Mouse (Mus musculus) midbrain, embryonic 12.5 days (tissue): ENCODE results near the gene Gm49373. TPM values are rescaled to one million over a fixed set of nuclear protein-coding genes. Genes with fewer than 3 reads are reported as not detected.
A peak's percentile ranks its signal among the peaks of the same experiment; 100 is the strongest.

Source experiments
- ATAC-seq: fragments of 200-750 bp; cut with Nextera tagmentation; 2 replicates; pipeline ENCODE4 v1.8.0; 2017; ENCODE audit warnings: low read depth, moderate TSS enrichment, moderate library complexity; ENCODE audit not compliant: low FRiP score
- H3K27ac ChIP-seq: fragments of 300-500 bp; sonication (generic); replicated peaks from 2 replicates; pipeline ENCODE4 v1.5.1; 2016; ENCODE audit warnings: mild to moderate bottlenecking
- H3K27me3 ChIP-seq: fragments of 300-500 bp; sonication (generic); 2 replicates; pipeline ENCODE4 v1.6.1; 2016; ENCODE audit warnings: mild to moderate bottlenecking
- H3K36me3 ChIP-seq: fragments of 300-500 bp; sonication (generic); 2 replicates; pipeline ENCODE4 v1.6.1; 2016
- H3K4me1 ChIP-seq: fragments of 300-500 bp; sonication (generic); 2 replicates; pipeline ENCODE4 v1.6.1; 2016
- H3K4me2 ChIP-seq: fragments of 300-500 bp; sonication (generic); replicated peaks from 2 replicates; pipeline ENCODE4 v1.6.1; 2016; ENCODE audit warnings: mild to moderate bottlenecking, moderate library complexity
- H3K4me3 ChIP-seq: fragments of 300-500 bp; sonication (generic); 2 replicates; pipeline ENCODE4 v1.5.1; 2016; ENCODE audit warnings: mild to moderate bottlenecking
- H3K9ac ChIP-seq: fragments of 300-500 bp; sonication (generic); replicated peaks from 2 replicates; pipeline ENCODE4 v1.6.1; 2016; ENCODE audit warnings: mild to moderate bottlenecking, moderate library complexity
- H3K9me3 ChIP-seq: fragments of 300-500 bp; sonication (generic); 2 replicates; pipeline ENCODE4 v1.6.1; 2016; ENCODE audit warnings: mild to moderate bottlenecking
- WGBS: fragments of 180-500 bp; shearing (Covaris S2); methylation state at CpG from one replicate; pipeline ENCODE4 v1.1.7; 2016; 5-methylcytosine and 5-hydroxymethylcytosine counted together
- microRNA counts: library from miRNA; unstranded; fragments of <30 nt; microRNA quantifications from one replicate; lab custom pipeline; 2017
- microRNA-seq: library from miRNA; unstranded; fragments of <30 nt; microRNA quantifications from one replicate; pipeline ENCODE4, GENCODE M21; 2017
- polyA plus RNA-seq: library from polyadenylated mRNA; unstranded; fragments of >200 nt; fragmentation: Nextera tagmentation; extraction: Ambion mirVana; gene quantifications from 2 replicates; pipeline ENCODE4 v1.2.1, GENCODE M21; 2016

The Gm49373 gene
- polyA plus RNA-seq, 1 experiment from 2014 or later: 1.6 TPM

GRCm38 (mm10) chr9:21022288-21022687, 50.6 kb downstream of the Gm49373 start:
- no peak overlapping the region for H3K27ac ChIP-seq
- H3K27me3 ChIP-seq: peaks cover 66% of the 10 kb centered on the region
- no peak overlapping the region for H3K4me3 ChIP-seq
- WGBS: 64% methylated on average over 6 of the region's 6 CpGs
- H3K36me3 ChIP-seq: no peaks in the 10 kb centered on the region
- no peak overlapping the region for H3K9ac ChIP-seq
- no peaks in the 10 kb centered on the region for H3K9me3 ChIP-seq
- H3K4me2 ChIP-seq: no peak overlapping the region
- no peaks in the 10 kb centered on the region for H3K4me1 ChIP-seq
- no peak for ATAC-seq

- no peaks in the 10 kb centered on the region for H3K36me3 ChIP-seq
- no peaks in the 10 kb centered on the region for H3K9me3 ChIP-seq
- H3K9ac ChIP-seq: no peak overlapping the region
- WGBS: 83% methylated on average over 3 of the region's 3 CpGs
- no peak overlapping the region for H3K4me3 ChIP-seq
- peaks cover 66% of the 10 kb centered on the region for H3K27me3 ChIP-seq
- no peaks in the 10 kb centered on the region for H3K4me1 ChIP-seq
- no peak for ATAC-seq
- H3K27ac ChIP-seq: no peak overlapping the region
- H3K4me2 ChIP-seq: no peak overlapping the region
Observed at GRCm38 (mm10) chr9:21021363-21021762, 51.5 kb downstream of the Gm49373 start.

GRCm38 (mm10) chr9:21018600-21018999, 54.3 kb downstream of the Gm49373 start:
- WGBS: 78% methylated on average over 2 of the region's 2 CpGs
- H3K36me3 ChIP-seq: no peaks in the 10 kb centered on the region
- no peak overlapping the region for H3K4me3 ChIP-seq
- no peaks in the 10 kb centered on the region for H3K9me3 ChIP-seq
- H3K27me3 ChIP-seq: peaks cover 79% of the 10 kb centered on the region
- no peak overlapping the region for H3K27ac ChIP-seq
- no peak overlapping the region for H3K4me2 ChIP-seq
- no peak for ATAC-seq
- H3K9ac ChIP-seq: no peak overlapping the region
- peaks cover 8% of the 10 kb centered on the region for H3K4me1 ChIP-seq

- peaks cover 88% of the 10 kb centered on the region for H3K27me3 ChIP-seq
- ATAC-seq: no peak
- no peak overlapping the region for H3K4me3 ChIP-seq
- 45% methylated on average over 4 of the region's 4 CpGs for WGBS
- no peak overlapping the region for H3K27ac ChIP-seq
- no peak overlapping the region for H3K9ac ChIP-seq
- no peaks in the 10 kb centered on the region for H3K36me3 ChIP-seq
- no peak overlapping the region for H3K4me2 ChIP-seq
- no peaks in the 10 kb centered on the region for H3K9me3 ChIP-seq
- peaks cover 8% of the 10 kb centered on the region for H3K4me1 ChIP-seq
Observed at GRCm38 (mm10) chr9:21017177-21017575, 55.7 kb downstream of the Gm49373 start.

- Histone ChIP-seq H3K4me2 (no peak overlapping the region; the same call in 1 of the 2 replicates), H3K4me3 (no peak overlapping the region), H3K36me3 (no peaks in the 10 kb centered on the region), H3K9me3 (no peaks in the 10 kb centered on the region), H3K27ac (no peak overlapping the region), H3K4me1 (peaks cover 8% of the 10 kb centered on the region), H3K27me3 (peaks cover 87% of the 10 kb centered on the region), H3K9ac (no peak overlapping the region)
- whole genome bisulfite sequencing: 5% methylated on average over 17 of the region's 17 CpGs
- no peak for ATAC-seq
Observed at GRCm38 (mm10) chr9:21016331-21017176, 56.3 kb downstream of the Gm49373 start.

- Histone ChIP-seq H3K27me3 (peaks cover 79% of the 10 kb centered on the region), H3K9me3 (no peaks in the 10 kb centered on the region), H3K4me2 (peak within 1 kb of the TSS; percentile 35), H3K27ac (no peak within 1 kb of the TSS), H3K4me1 (peaks cover 8% of the 10 kb centered on the region), H3K36me3 (no peaks in the 10 kb centered on the region), H3K9ac (no peak within 1 kb of the TSS), H3K4me3 (peak within 1 kb of the TSS; percentile 27)
- ATAC-seq: no peak
- 1% methylated on average over 30 of the region's 30 CpGs for WGBS
Observed at GRCm38 (mm10) chr9:21015571-21016130, 57.2 kb downstream of the Gm49373 start, which contains the start of gene Icam1. Gene Icam1 (plus strand): TSS chr9:21015985.

GRCm38 (mm10) chr9:21014691-21015570, 58.0 kb downstream of the Gm49373 start:
- H3K36me3 ChIP-seq: no peaks in the 10 kb centered on the region
- H3K4me1 ChIP-seq: peaks cover 8% of the 10 kb centered on the region
- no peak for ATAC-seq
- peak overlapping the region; percentile 27 for H3K4me3 ChIP-seq
- peak overlapping the region; percentile 35 for H3K4me2 ChIP-seq
- H3K9me3 ChIP-seq: no peaks in the 10 kb centered on the region
- H3K27ac ChIP-seq: no peak overlapping the region
- H3K9ac ChIP-seq: no peak overlapping the region
- 2% methylated on average over 29 of the region's 29 CpGs for WGBS
- peaks cover 72% of the 10 kb centered on the region for H3K27me3 ChIP-seq

MicroRNAs within 50 kb of the gene (microRNA counts, 519-probe panel; counts per million panel counts)
- microRNA mmu-miR-1900 (lab: Ali Mortazavi, UCI): 5,279 counts per million, percentile 49 among the panel's probes with 10 or more counts

Small RNA genes lying within 50 kb of the gene (microRNA-seq; reads per million reads assigned to microRNA genes)
- gene Mir1900 (not detected), gene Mir7082 (2.1 reads per million)

Other genes starting within 250 kb of the Gm49373 start
- 1.3 and 1.8 TPM in 2 replicates for gene A230050P20Rik, start 204.5 kb downstream of the Gm49373 start, polyA plus RNA-seq
- gene Angptl6, start 193.4 kb downstream of the Gm49373 start, polyA plus RNA-seq: 4.3 TPM in 2 replicates
- gene Ppan, start 184.9 kb downstream of the Gm49373 start, polyA plus RNA-seq: 55.3 and 62.7 TPM in 2 replicates
- gene Eif3g, start 174.5 kb downstream of the Gm49373 start, polyA plus RNA-seq: 298 and 321 TPM in 2 replicates
- gene Dnmt1, start 113.2 kb downstream of the Gm49373 start, polyA plus RNA-seq: 109 and 113 TPM in 2 replicates
- 20.6 and 22.6 TPM in 2 replicates for gene S1pr2, start 96.3 kb downstream of the Gm49373 start, polyA plus RNA-seq
- 101 and 109 TPM in 2 replicates for gene Mrpl4, start 70.4 kb downstream of the Gm49373 start, polyA plus RNA-seq
- gene Icam1, start 57.1 kb downstream of the Gm49373 start, polyA plus RNA-seq: 3.5 and 5.0 TPM in 2 replicates
- gene Icam4, start 43.7 kb downstream of the Gm49373 start, polyA plus RNA-seq: 1.1 and 1.3 TPM in 2 replicates
- 0.08 TPM in 1 of 2 replicates, not detected in the other for gene Icam5, start 41.0 kb downstream of the Gm49373 start, polyA plus RNA-seq
- 0.98 and 3.1 TPM in 2 replicates for gene Zglp1, start 6.0 kb downstream of the Gm49373 start, polyA plus RNA-seq
- 38.0 and 40.7 TPM in 2 replicates for gene Fdx1l, start 518 bp upstream of the Gm49373 start, polyA plus RNA-seq
- gene Gm38431, start 18.9 kb upstream of the Gm49373 start, polyA plus RNA-seq: 2.3 and 2.9 TPM in 2 replicates
- 66.7 and 69.8 TPM in 2 replicates for gene Raver1, start 18.9 kb upstream of the Gm49373 start, polyA plus RNA-seq
- 12.8 and 14.1 TPM in 2 replicates for gene Tyk2, start 58.1 kb upstream of the Gm49373 start, polyA plus RNA-seq
- gene Cdc37, start 76.9 kb upstream of the Gm49373 start, polyA plus RNA-seq: 278 and 283 TPM in 2 replicates
- 11.3 and 11.5 TPM in 2 replicates for gene Pde4a, start 92.6 kb upstream of the Gm49373 start, polyA plus RNA-seq
- 52.3 and 52.6 TPM in 2 replicates for gene Keap1, start 166.3 kb upstream of the Gm49373 start, polyA plus RNA-seq
- gene S1pr5, start 175.3 kb upstream of the Gm49373 start, polyA plus RNA-seq: 0.38 and 0.50 TPM in 2 replicates
- 50.3 and 52.3 TPM in 2 replicates for gene Atg4d, start 192.2 kb upstream of the Gm49373 start, polyA plus RNA-seq
- gene Kri1, start 214.9 kb upstream of the Gm49373 start, polyA plus RNA-seq: 18.4 and 21.1 TPM in 2 replicates
- gene Cdkn2d, start 218.3 kb upstream of the Gm49373 start, polyA plus RNA-seq: 63.6 and 72.1 TPM in 2 replicates
- 0.39 and 0.78 TPM in 2 replicates for gene Ap1m2, start 239.2 kb upstream of the Gm49373 start, polyA plus RNA-seq
- gene Slc44a2, start 247.6 kb upstream of the Gm49373 start, polyA plus RNA-seq: 71.3 and 74.1 TPM in 2 replicates